Mouse (Mus musculus) bone marrow, adult 2 months (tissue): ENCODE data around the gene Hist1h4b. TPM values are rescaled to one million over a fixed set of nuclear protein-coding genes. Genes with fewer than 3 reads are reported as not detected.
"Not testable (repeated sequence)": the region's sequence is repeated elsewhere in the genome, so short reads cannot be mapped to it uniquely, and the experiment has no call there.

ENCODE experiments used
- H3K27ac ChIP-seq: fragments of 200-500 bp; 2 replicates; pipeline ENCODE4 v1.5.1; 2012; ENCODE audit warnings: low read depth, mild to moderate bottlenecking, control low read depth, inconsistent platforms, low read length; ENCODE audit not compliant: control insufficient read depth, poor library complexity, insufficient read depth
- H3K4me1 ChIP-seq: fragments of 200-500 bp; 2 replicates; pipeline ENCODE4 v1.6.1; 2011; ENCODE audit warnings: low read length; ENCODE audit not compliant: control insufficient read depth, insufficient read depth
- H3K4me3 ChIP-seq: fragments of 200-500 bp; replicated peaks from 2 replicates; pipeline ENCODE3; 2011; ENCODE audit warnings: mild to moderate bottlenecking, low read depth, low read length, control low read depth; ENCODE audit not compliant: control insufficient read depth
- CTCF ChIP-seq: fragments of 200-500 bp; IDR thresholded peaks from 2 replicates; pipeline ENCODE4 v1.5.1; 2011; ENCODE audit warnings: low read length, control low read depth; ENCODE audit not compliant: control insufficient read depth, insufficient read depth
- POLR2A ChIP-seq: fragments of 200-500 bp; IDR thresholded peaks from 2 replicates; pipeline ENCODE4 v1.6.1; 2011; ENCODE audit warnings: low read depth, mild to moderate bottlenecking, control low read depth, low read length, borderline replicate concordance; ENCODE audit not compliant: control insufficient read depth
- WGBS: fragments of 180-500 bp; shearing (Covaris S2); methylation state at CpG from one replicate; pipeline ENCODE4 v1.1.7; 2018; 5-methylcytosine and 5-hydroxymethylcytosine counted together
- polyA plus RNA-seq: library from polyadenylated mRNA; stranded (reverse); fragments of >200 nt; gene quantifications from 2 replicates; pipeline ENCODE4 v1.2.4, GENCODE M21; 2011; ENCODE audit warnings: low replicate concordance; ENCODE audit not compliant: missing spikeins, insufficient read depth, insufficient read length

Gene Hist1h4b
- polyA plus RNA-seq, 1 experiment, result 275 TPM

- 1% methylated on average over 11 of the region's 11 CpGs for WGBS
- peak overlapping the region; percentile 55 for H3K4me3 ChIP-seq
- H3K27ac ChIP-seq, result peak overlapping the region; percentile 94
- no peak for TF ChIP-seq POLR2A
- TF ChIP-seq CTCF, result no peak
- peaks cover 2% of the 10 kb centered on the region; the same call in 1 of the 2 replicates for H3K4me1 ChIP-seq
These were observed 5.3 kb upstream of the Hist1h4b start for GRCm38 (mm10) chr13:23751478-23751956.

GRCm38 (mm10) chr13:23752067-23752741 lies 4.6 kb upstream of the Hist1h4b start, which contains the start of gene Hist1h3b:
TSS of gene Hist1h3b (plus strand) at chr13:23752267.
- under 1% methylated on average over 20 of the region's 47 CpGs for WGBS

DNA sequence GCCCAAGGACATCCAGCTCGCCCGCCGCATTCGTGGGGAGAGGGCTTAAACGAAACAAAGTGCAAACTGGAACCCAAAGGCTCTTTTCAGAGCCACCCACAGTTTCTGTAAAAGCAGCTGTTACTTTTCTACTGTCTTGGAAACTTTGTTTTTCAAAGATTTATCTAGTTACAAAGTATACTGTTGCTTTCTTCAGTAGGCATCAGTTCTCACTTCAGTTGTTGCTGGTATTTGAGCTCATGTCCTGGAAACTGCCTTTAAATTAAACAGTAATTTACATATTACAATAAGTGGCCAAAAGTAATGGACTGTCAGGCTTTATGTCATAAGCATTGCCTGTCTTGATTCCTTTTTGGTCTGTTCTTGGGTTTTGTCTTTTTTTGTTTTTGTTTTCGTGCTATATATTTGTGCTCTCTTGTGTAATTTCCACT lies 4.1 kb upstream of the Hist1h4b start:
- no peak for TF ChIP-seq POLR2A
- TF ChIP-seq CTCF, result no peak
- Histone ChIP-seq H3K4me1 (peaks cover 2% of the 10 kb centered on the region; the same call in 1 of the 2 replicates), H3K4me3 (peak overlapping the region; percentile 74), H3K27ac (peak overlapping the region; percentile 96)
- WGBS, result 9% methylated on average over 6 of the region's 6 CpGs

More at GRCm38 (mm10) chr13:23752067-23752741, 4.6 kb upstream of the Hist1h4b start, which contains the start of gene Hist1h3b:
- TF ChIP-seq POLR2A, result peak; percentile 80; the same call in 1 of the 2 replicates
- H3K4me1 ChIP-seq, result not testable (repeated sequence)
- peak within 1 kb of the TSS; percentile 96 for H3K27ac ChIP-seq
- H3K4me3 ChIP-seq, result peak within 1 kb of the TSS; percentile 74

DNA sequence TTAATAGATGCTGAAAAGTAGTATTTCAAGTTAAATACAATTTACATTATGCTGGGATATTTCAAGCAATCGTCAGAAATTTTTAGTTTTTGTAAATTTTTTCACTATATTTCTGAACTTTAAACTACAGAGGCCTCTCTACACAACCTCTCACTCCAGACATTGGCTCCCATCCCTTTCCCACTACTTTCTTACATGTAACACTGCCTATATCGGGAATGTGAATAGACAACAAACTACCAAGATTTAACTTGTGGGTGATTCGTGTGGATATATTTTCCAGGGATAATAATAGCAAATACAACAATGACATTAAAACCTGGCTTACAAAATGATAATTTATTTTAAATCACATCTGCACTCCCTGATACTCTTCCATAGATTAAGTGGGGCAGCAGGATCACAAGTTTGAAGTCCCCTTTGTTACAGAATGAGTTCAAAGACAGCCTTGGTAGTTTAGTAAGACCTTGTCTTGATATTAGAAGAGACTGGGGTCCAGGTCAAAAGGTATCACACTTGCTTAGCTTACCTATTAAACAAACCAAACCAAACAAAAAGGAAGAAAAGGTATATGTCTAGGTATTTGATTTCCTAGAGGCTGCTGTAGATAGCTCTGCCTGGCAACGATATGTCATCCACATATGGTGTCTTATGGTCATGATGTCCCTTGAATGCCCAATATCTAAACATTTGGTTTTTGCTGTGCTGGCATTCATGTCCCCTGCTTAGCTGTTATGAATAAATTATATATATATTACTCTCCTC lies 3.3 kb upstream of the Hist1h4b start:
- H3K4me3 ChIP-seq, result no peak overlapping the region
- WGBS, result 59% methylated on average over 4 of the region's 4 CpGs
- TF ChIP-seq POLR2A (no peak), CTCF (no peak)
- no peak overlapping the region for H3K27ac ChIP-seq
- peaks cover 2% of the 10 kb centered on the region; the same call in 1 of the 2 replicates for H3K4me1 ChIP-seq

- peaks cover 2% of the 10 kb centered on the region; the same call in 1 of the 2 replicates for H3K4me1 ChIP-seq
- no peak overlapping the region for H3K27ac ChIP-seq
- no peak for TF ChIP-seq POLR2A
- TF ChIP-seq CTCF, result no peak
- no peak overlapping the region for H3K4me3 ChIP-seq
These were observed 1.8 kb upstream of the Hist1h4b start for GRCm38 (mm10) chr13:23755000-23755399.

- WGBS, result under 1% methylated on average over 19 of the region's 23 CpGs
- TF ChIP-seq CTCF (no peak), POLR2A (peak; percentile 94; the same call in 1 of the 2 replicates)
- H3K27ac ChIP-seq, result peak overlapping the region; percentile 98
- H3K4me3 ChIP-seq, result peak overlapping the region; percentile 49
- H3K4me1 ChIP-seq, result peaks cover 2% of the 10 kb centered on the region; the same call in 1 of the 2 replicates
These were observed 479 bp downstream of the Hist1h4b start for GRCm38 (mm10) chr13:23757211-23757773.

GRCm38 (mm10) chr13:23757921-23758320 lies 1.1 kb downstream of the Hist1h4b start:
- Histone ChIP-seq H3K4me3 (no peak overlapping the region), H3K4me1 (peaks cover 2% of the 10 kb centered on the region; the same call in 1 of the 2 replicates), H3K27ac (no peak overlapping the region)
- 40% methylated on average over 3 of the region's 3 CpGs for WGBS
- TF ChIP-seq POLR2A, result no peak
- no peak for TF ChIP-seq CTCF

DNA sequence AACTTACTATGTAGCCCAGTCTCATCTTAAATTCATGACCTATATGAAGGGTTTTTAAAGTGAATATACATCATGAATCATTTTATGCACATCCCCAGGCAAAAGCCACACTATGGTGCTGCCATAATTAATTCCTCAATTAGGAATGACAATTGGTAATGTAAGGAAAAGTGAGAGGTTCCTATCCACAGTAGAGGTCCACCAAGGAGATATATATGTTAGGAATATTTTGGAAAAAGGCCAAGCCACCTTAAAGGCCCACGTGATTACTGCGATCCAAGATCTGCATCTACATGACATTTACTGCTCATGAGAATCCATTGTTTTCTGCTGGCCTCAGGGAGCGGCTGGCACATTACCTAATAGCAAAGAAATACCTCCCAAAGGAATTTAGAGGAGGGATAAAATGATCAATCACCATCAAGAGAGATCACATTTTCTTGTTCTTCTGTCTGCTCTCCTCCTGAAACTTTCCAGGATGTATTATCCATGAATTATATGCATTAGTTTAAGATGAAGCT lies 2.5 kb downstream of the Hist1h4b start:
- peaks cover 2% of the 10 kb centered on the region; the same call in 1 of the 2 replicates for H3K4me1 ChIP-seq
- WGBS, result 90% methylated on average over 3 of the region's 3 CpGs

More for the DNA sequence above, 2.5 kb downstream of the Hist1h4b start:
- H3K4me3 ChIP-seq, result no peak overlapping the region
- TF ChIP-seq POLR2A, result no peak
- TF ChIP-seq CTCF, result no peak
- no peak overlapping the region for H3K27ac ChIP-seq
